Comparison of ENCODE assay signal across 8 mouse cellular contexts in genomic region chr13:47104146-47104545, GRCm38 (mm10). TPM values are rescaled to one million over a fixed set of nuclear protein-coding genes. Genes with fewer than 3 reads are reported as not detected.
DNase-seq lines count a peak whose midpoint lies in the region; ATAC-seq and TF ChIP-seq lines count a peak whose summit lies in the region.

No protein-coding gene starts in this region.

- TF ChIP-seq POLR2A in bone marrow macrophage, adult 2 months (IDR thresholded peaks at IDR 0.05; ENCODE audit: borderline replicate concordance, low read depth, low read length): no peak

- peak overlapping the region; percentile 99; the same call in 1 of the 2 replicates for H3K9ac ChIP-seq in kidney, embryonic 14.5 days (ENCODE audit: low read depth, low read length)
- H3K9ac ChIP-seq in intestine, embryonic 16.5 days (ENCODE audit: low read depth, low read length): no peak overlapping the region
- no peak overlapping the region for H3K9ac ChIP-seq in midbrain, embryonic 16.5 days (ENCODE audit: low read depth, low read length)

- peaks cover 29% of the 10 kb centered on the region for H3K36me3 ChIP-seq in kidney, embryonic 14.5 days (ENCODE audit: control insufficient read depth, insufficient read depth, low read length)
- H3K36me3 ChIP-seq in intestine, embryonic 16.5 days (ENCODE audit: control insufficient read depth, insufficient read depth, low read length): no peaks in the 10 kb centered on the region
- no peaks in the 10 kb centered on the region for H3K36me3 ChIP-seq in midbrain, embryonic 16.5 days (ENCODE audit: control insufficient read depth, insufficient read depth, low read length)

- peak overlapping the region; percentile 78 for H3K4me2 ChIP-seq in kidney, embryonic 14.5 days (replicated peaks; ENCODE audit: low read depth, low read length)
- peak overlapping the region; percentile 81 for H3K4me2 ChIP-seq in intestine, embryonic 16.5 days (ENCODE audit: low read depth, low read length)
- peak overlapping the region; percentile 90 for H3K4me2 ChIP-seq in midbrain, embryonic 16.5 days (ENCODE audit: low read length)

- WGBS in kidney, embryonic 14.5 days: 20% methylated on average over 2 of the region's 2 CpGs
- WGBS in intestine, embryonic 16.5 days: 17% methylated on average over 2 of the region's 2 CpGs
- WGBS in midbrain, embryonic 16.5 days: 10% methylated on average over 2 of the region's 2 CpGs

- peaks cover 19% of the 10 kb centered on the region for H3K4me1 ChIP-seq in kidney, embryonic 14.5 days (ENCODE audit: control insufficient read depth, insufficient read depth, low read length)
- H3K4me1 ChIP-seq in bone marrow macrophage, adult 2 months (ENCODE audit: control insufficient read depth, insufficient read depth, low read length): peaks cover 11% of the 10 kb centered on the region
- peaks cover 17% of the 10 kb centered on the region for H3K4me1 ChIP-seq in intestine, embryonic 16.5 days (ENCODE audit: control insufficient read depth, insufficient read depth, low read length)
- H3K4me1 ChIP-seq in midbrain, embryonic 16.5 days (ENCODE audit: control insufficient read depth, insufficient read depth, low read length): peaks cover 25% of the 10 kb centered on the region

- H3K9me3 ChIP-seq in kidney, embryonic 14.5 days (ENCODE audit: control insufficient read depth, low read length): no peaks in the 10 kb centered on the region
- no peaks in the 10 kb centered on the region for H3K9me3 ChIP-seq in intestine, embryonic 16.5 days (ENCODE audit: control insufficient read depth, low read length)
- no peaks in the 10 kb centered on the region for H3K9me3 ChIP-seq in midbrain, embryonic 16.5 days (replicated peaks; ENCODE audit: control insufficient read depth, low read length, poor library complexity, severe bottlenecking)

- TF ChIP-seq CTCF in bone marrow macrophage, adult 2 months (IDR thresholded peaks at IDR 0.05; ENCODE audit: low read depth, low read length): no peak

- peak overlapping the region; percentile 94 for H3K4me3 ChIP-seq in kidney, embryonic 14.5 days (ENCODE audit: low read length)
- H3K4me3 ChIP-seq in bone marrow macrophage, adult 2 months (ENCODE audit: insufficient read depth, low read length): peak overlapping the region; percentile 42
- H3K4me3 ChIP-seq in intestine, embryonic 16.5 days (ENCODE audit: low read length): peak overlapping the region; percentile 96
- H3K4me3 ChIP-seq in midbrain, embryonic 16.5 days (ENCODE audit: low read depth, low read length): no peak overlapping the region; the same call in 1 of the 2 replicates

- H3K27ac ChIP-seq in kidney, embryonic 14.5 days (ENCODE audit: low read depth, low read length): no peak overlapping the region
- no peak overlapping the region for H3K27ac ChIP-seq in bone marrow macrophage, adult 2 months (ENCODE audit: insufficient read depth, low read depth, low read length)
- H3K27ac ChIP-seq in intestine, embryonic 16.5 days (ENCODE audit: low read length): no peak overlapping the region
- no peak overlapping the region for H3K27ac ChIP-seq in midbrain, embryonic 16.5 days (ENCODE audit: low read length)

- ATAC-seq in kidney, embryonic 14.5 days (ENCODE audit: low FRiP score, low TSS enrichment): no peak
- ATAC-seq in intestine, embryonic 16.5 days: no peak
- no peak for ATAC-seq in midbrain, embryonic 16.5 days

- DNase-seq in kidney, adult 11 months: no peak
- no peak for DNase-seq in urinary bladder, postnatal 14 days (ENCODE audit: low spot score)
- DNase-seq in T-cell, adult 2 months (ENCODE audit: low spot score): no peak
- no peak for DNase-seq in cerebellum, adult 11-12 months

- H3K27me3 ChIP-seq in kidney, embryonic 14.5 days (ENCODE audit: control insufficient read depth, insufficient read depth, low read length): no peaks in the 10 kb centered on the region
- H3K27me3 ChIP-seq in intestine, embryonic 16.5 days (replicated peaks; ENCODE audit: control insufficient read depth, insufficient read depth, low read length): no peaks in the 10 kb centered on the region
- H3K27me3 ChIP-seq in midbrain, embryonic 16.5 days (ENCODE audit: control insufficient read depth, insufficient read depth, low read depth, low read length): no peaks in the 10 kb centered on the region; the same call in 1 of the 2 replicates

RNA-seq across cellular contexts. Expression of gene Dek, which starts 1.9 kb away (rescaled TPM):
- polyA plus RNA-seq in kidney, embryonic 14.5 days (2014; fragmentation: Nextera tagmentation; extraction: Ambion mirVana): 276 and 313 TPM in 2 replicates
- 219 and 266 TPM in 2 replicates for polyA plus RNA-seq in bone marrow macrophage, adult 2 months (2012; ENCODE audit: insufficient read depth, insufficient read length, missing spikeins)
- polyA plus RNA-seq in intestine, embryonic 16.5 days (2015; fragmentation: Nextera tagmentation; extraction: Ambion mirVana): 136 and 155 TPM in 2 replicates
- polyA plus RNA-seq in midbrain, embryonic 16.5 days (2015; fragmentation: Nextera tagmentation; extraction: Ambion mirVana): 94.8 and 116 TPM in 2 replicates

RNA-seq across cellular contexts. Expression of gene Rnf144b, which starts 18.3 kb away (rescaled TPM):
- polyA plus RNA-seq in kidney, embryonic 14.5 days (2014; fragmentation: Nextera tagmentation; extraction: Ambion mirVana): 0.90 and 0.95 TPM in 2 replicates
- polyA plus RNA-seq in bone marrow macrophage, adult 2 months (2012; ENCODE audit: insufficient read depth, insufficient read length, missing spikeins): 40.2 and 44.3 TPM in 2 replicates
- polyA plus RNA-seq in intestine, embryonic 16.5 days (2015; fragmentation: Nextera tagmentation; extraction: Ambion mirVana): 1.0 and 1.1 TPM in 2 replicates
- polyA plus RNA-seq in midbrain, embryonic 16.5 days (2015; fragmentation: Nextera tagmentation; extraction: Ambion mirVana): 0.92 and 1.0 TPM in 2 replicates

RNA-seq across cellular contexts. Expression of gene Tpmt, which starts 59.6 kb away (rescaled TPM):
- 23.4 and 29.7 TPM in 2 replicates for polyA plus RNA-seq in kidney, embryonic 14.5 days (2014; fragmentation: Nextera tagmentation; extraction: Ambion mirVana)
- 6.2 and 14.1 TPM in 2 replicates for polyA plus RNA-seq in bone marrow macrophage, adult 2 months (2012; ENCODE audit: insufficient read depth, insufficient read length, missing spikeins)
- polyA plus RNA-seq in intestine, embryonic 16.5 days (2015; fragmentation: Nextera tagmentation; extraction: Ambion mirVana): 27.6 and 27.9 TPM in 2 replicates
- polyA plus RNA-seq in midbrain, embryonic 16.5 days (2015; fragmentation: Nextera tagmentation; extraction: Ambion mirVana): 19.6 and 20.7 TPM in 2 replicates

Comparison
In these comparisons a context has a peak if more than half of its experiments do, and no peak if none do; other contexts are left out.
1. RNA of gene Rnf144b, which starts 18.3 kb away (polyA plus RNA-seq): 40.2 to 44.3 TPM in bone marrow macrophage, adult 2 months; 1.0 to 1.1 TPM in intestine, embryonic 16.5 days, 0.92 to 1.0 TPM in midbrain, embryonic 16.5 days and 0.90 to 0.95 TPM in kidney, embryonic 14.5 days; every median in the first group is over 10 times any median in the second.
2. Peak in every context shown above with its lines, with median percentiles within 50 percentile points of each other: H3K4me2 ChIP-seq.